Mouse (Mus musculus): ENCODE data around the gene Picalm. TPM values are rescaled to one million over a fixed set of nuclear protein-coding genes. Genes with fewer than 3 reads are reported as not detected.

The Picalm gene
- polyA plus RNA-seq, 1 experiment from 2014 or later = 36.6 TPM

- peaks cover 17% of the 10 kb centered on the region; the same call in 1 of the 2 replicates for H3K4me1 ChIP-seq (replicated peaks; ENCODE audit: control insufficient read depth, insufficient read depth, low read length)
- no peaks in the 10 kb centered on the region for H3K36me3 ChIP-seq (ENCODE audit: control insufficient read depth, insufficient read depth)
- no peak for TF ChIP-seq CTCF (IDR thresholded peaks at IDR 0.05; ENCODE audit: low read depth)
- WGBS = 54% methylated on average over 4 of the region's 4 CpGs
- no peaks in the 10 kb centered on the region for H3K27me3 ChIP-seq (replicated peaks; ENCODE audit: control insufficient read depth, insufficient read depth, low read length)
- no peak overlapping the region for H3K4me2 ChIP-seq (replicated peaks; ENCODE audit: low read depth)
- no peaks in the 10 kb centered on the region for H3K9me3 ChIP-seq (ENCODE audit: control insufficient read depth)
- H3K4me3 ChIP-seq (ENCODE audit: low read depth, low read length) = no peak overlapping the region
- no peak overlapping the region for H3K9ac ChIP-seq (ENCODE audit: low read depth, low read length)
- no peak overlapping the region for H3K27ac ChIP-seq (ENCODE audit: low read depth, low read length)
- no peak for ATAC-seq
Measured at GRCm38 (mm10) chr7:90138359-90138758, 8.3 kb downstream of the Picalm start.

DNA sequence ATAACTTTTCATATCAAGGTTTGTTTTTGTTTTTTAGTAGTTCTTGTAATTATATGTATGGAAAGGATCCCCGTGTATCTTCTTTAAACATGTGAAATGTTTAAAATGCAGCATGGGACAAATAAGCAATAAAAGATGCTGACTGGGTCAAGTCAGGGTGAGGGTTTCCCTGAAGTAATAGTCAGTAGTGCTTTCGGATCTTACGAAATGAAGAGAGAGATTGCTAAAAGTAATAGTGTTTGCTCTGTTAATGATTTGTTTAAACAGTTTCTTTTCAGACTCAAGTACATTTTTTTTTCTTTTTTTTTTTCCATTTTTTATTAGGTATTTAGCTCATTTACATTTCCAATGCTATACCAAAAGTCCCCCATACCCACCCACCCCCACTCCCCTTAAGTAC is 10.3 kb downstream of the Picalm start:
- no peak for ATAC-seq
- TF ChIP-seq CTCF (IDR thresholded peaks at IDR 0.05; ENCODE audit: low read depth) = no peak
- Histone ChIP-seq H3K27me3 (replicated peaks; ENCODE audit: control insufficient read depth, insufficient read depth, low read length) (no peaks in the 10 kb centered on the region), H3K4me2 (replicated peaks; ENCODE audit: low read depth) (no peak overlapping the region), H3K4me3 (ENCODE audit: low read depth, low read length) (no peak overlapping the region), H3K4me1 (replicated peaks; ENCODE audit: control insufficient read depth, insufficient read depth, low read length) (peaks cover 13% of the 10 kb centered on the region; the same call in 1 of the 2 replicates), H3K9ac (ENCODE audit: low read depth, low read length) (no peak overlapping the region), H3K27ac (ENCODE audit: low read depth, low read length) (no peak overlapping the region), H3K9me3 (ENCODE audit: control insufficient read depth) (no peaks in the 10 kb centered on the region), H3K36me3 (ENCODE audit: control insufficient read depth, insufficient read depth) (no peaks in the 10 kb centered on the region)
- 17% methylated on average over 3 of the region's 3 CpGs for WGBS

DNA sequence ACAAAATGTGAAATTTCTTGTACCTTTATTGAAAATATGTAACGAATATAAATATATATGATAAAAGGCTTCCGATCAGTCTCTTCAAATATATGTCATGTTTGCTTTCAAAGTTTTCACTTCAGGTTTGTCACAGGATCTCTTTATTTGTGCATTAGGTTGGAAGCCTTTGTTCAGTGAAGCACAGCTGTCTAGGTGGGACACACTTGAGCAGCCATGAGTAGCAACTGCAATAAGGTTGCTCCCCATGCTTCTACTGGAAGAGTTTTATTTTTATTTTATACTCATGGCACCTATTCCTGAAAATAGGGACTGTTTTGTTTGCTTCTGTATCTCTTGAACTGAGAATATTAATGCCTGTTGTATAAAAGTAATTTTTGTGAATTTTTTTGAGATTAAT is 14.3 kb downstream of the Picalm start:
- H3K36me3 ChIP-seq (ENCODE audit: control insufficient read depth, insufficient read depth) = no peaks in the 10 kb centered on the region
- WGBS = 86% methylated on average over 2 of the region's 2 CpGs
- no peak overlapping the region for H3K4me3 ChIP-seq (ENCODE audit: low read depth, low read length)
- no peak overlapping the region for H3K9ac ChIP-seq (ENCODE audit: low read depth, low read length)
- H3K4me2 ChIP-seq (replicated peaks; ENCODE audit: low read depth) = no peak overlapping the region
- ATAC-seq = no peak
- no peaks in the 10 kb centered on the region for H3K27me3 ChIP-seq (replicated peaks; ENCODE audit: control insufficient read depth, insufficient read depth, low read length)
- no peak overlapping the region for H3K27ac ChIP-seq (ENCODE audit: low read depth, low read length)
- peaks cover 18% of the 10 kb centered on the region for H3K4me1 ChIP-seq (replicated peaks; ENCODE audit: control insufficient read depth, insufficient read depth, low read length)
- no peak for TF ChIP-seq CTCF (IDR thresholded peaks at IDR 0.05; ENCODE audit: low read depth)
- H3K9me3 ChIP-seq (ENCODE audit: control insufficient read depth) = no peaks in the 10 kb centered on the region

DNA sequence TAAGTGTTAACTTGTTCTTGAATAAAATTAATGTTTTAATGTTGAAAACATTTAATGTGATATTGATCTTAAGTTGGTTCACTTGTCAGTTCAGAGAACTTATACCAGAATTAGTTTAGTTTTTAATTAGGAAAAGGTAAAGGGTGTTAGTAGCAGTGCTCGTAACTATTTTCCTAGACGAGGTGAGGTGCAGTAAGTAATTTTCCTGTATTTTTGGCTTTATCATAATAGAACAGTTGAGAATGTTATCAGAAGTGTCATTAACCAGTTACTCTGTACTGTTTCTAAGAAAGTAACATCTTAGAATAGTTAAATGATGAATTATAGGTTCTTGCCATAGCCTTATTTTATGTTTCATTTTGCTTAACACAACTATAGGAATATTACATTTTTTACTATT is 15.0 kb downstream of the Picalm start:
- H3K4me3 ChIP-seq (ENCODE audit: low read depth, low read length) = no peak overlapping the region
- no peak overlapping the region for H3K27ac ChIP-seq (ENCODE audit: low read depth, low read length)
- H3K4me2 ChIP-seq (replicated peaks; ENCODE audit: low read depth) = no peak overlapping the region
- no peaks in the 10 kb centered on the region for H3K36me3 ChIP-seq (ENCODE audit: control insufficient read depth, insufficient read depth)
- WGBS = 46% methylated on average over 2 of the region's 2 CpGs
- peaks cover 18% of the 10 kb centered on the region for H3K4me1 ChIP-seq (replicated peaks; ENCODE audit: control insufficient read depth, insufficient read depth, low read length)
- no peaks in the 10 kb centered on the region for H3K9me3 ChIP-seq (ENCODE audit: control insufficient read depth)
- H3K27me3 ChIP-seq (replicated peaks; ENCODE audit: control insufficient read depth, insufficient read depth, low read length) = no peaks in the 10 kb centered on the region
- no peak for TF ChIP-seq CTCF (IDR thresholded peaks at IDR 0.05; ENCODE audit: low read depth)
- no peak for ATAC-seq
- no peak overlapping the region for H3K9ac ChIP-seq (ENCODE audit: low read depth, low read length)

- no peaks in the 10 kb centered on the region for H3K9me3 ChIP-seq (ENCODE audit: control insufficient read depth)
- H3K27me3 ChIP-seq (replicated peaks; ENCODE audit: control insufficient read depth, insufficient read depth, low read length) = no peaks in the 10 kb centered on the region
- ATAC-seq = no peak
- no peaks in the 10 kb centered on the region for H3K36me3 ChIP-seq (ENCODE audit: control insufficient read depth, insufficient read depth)
- peak overlapping the region; percentile 38; the same call in 1 of the 2 replicates for H3K4me2 ChIP-seq (replicated peaks; ENCODE audit: low read depth)
- H3K9ac ChIP-seq (ENCODE audit: low read depth, low read length) = no peak overlapping the region
- no peak overlapping the region for H3K27ac ChIP-seq (ENCODE audit: low read depth, low read length)
- H3K4me3 ChIP-seq (ENCODE audit: low read depth, low read length) = no peak overlapping the region
- no peak for TF ChIP-seq CTCF (IDR thresholded peaks at IDR 0.05; ENCODE audit: low read depth)
- peaks cover 18% of the 10 kb centered on the region for H3K4me1 ChIP-seq (replicated peaks; ENCODE audit: control insufficient read depth, insufficient read depth, low read length)
Measured at GRCm38 (mm10) chr7:90145376-90145775, 15.4 kb downstream of the Picalm start.

DNA sequence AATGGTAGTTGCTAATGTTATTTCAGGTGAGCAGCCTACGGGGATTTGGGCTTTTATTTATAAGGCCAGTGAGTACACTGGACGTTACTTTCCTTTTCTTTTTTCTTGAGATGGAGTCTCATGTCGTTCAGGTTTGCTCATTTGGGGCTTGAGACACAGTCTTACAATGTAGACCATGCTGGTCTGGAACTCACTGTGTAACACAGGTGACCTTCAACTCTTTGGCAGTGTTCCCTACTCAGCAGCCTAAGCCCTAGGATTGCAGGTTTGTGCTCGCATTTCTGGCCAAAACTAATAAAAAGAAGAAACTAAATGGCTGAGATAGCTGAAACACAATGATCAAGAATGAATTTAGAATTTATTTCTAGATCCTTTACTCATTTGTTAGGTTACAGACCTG is 15.9 kb downstream of the Picalm start:
- no peak overlapping the region for H3K4me3 ChIP-seq (ENCODE audit: low read depth, low read length)
- H3K9me3 ChIP-seq (ENCODE audit: control insufficient read depth) = no peaks in the 10 kb centered on the region
- WGBS = 26% methylated on average over 4 of the region's 4 CpGs
- H3K4me1 ChIP-seq (replicated peaks; ENCODE audit: control insufficient read depth, insufficient read depth, low read length) = peaks cover 17% of the 10 kb centered on the region
- H3K27ac ChIP-seq (ENCODE audit: low read depth, low read length) = peak overlapping the region; percentile 57; the same call in 1 of the 2 replicates
- H3K9ac ChIP-seq (ENCODE audit: low read depth, low read length) = no peak overlapping the region
- H3K4me2 ChIP-seq (replicated peaks; ENCODE audit: low read depth) = peak overlapping the region; percentile 38; the same call in 1 of the 2 replicates
- TF ChIP-seq CTCF (IDR thresholded peaks at IDR 0.05; ENCODE audit: low read depth) = no peak
- no peak for ATAC-seq
- H3K27me3 ChIP-seq (replicated peaks; ENCODE audit: control insufficient read depth, insufficient read depth, low read length) = no peaks in the 10 kb centered on the region
- no peaks in the 10 kb centered on the region for H3K36me3 ChIP-seq (ENCODE audit: control insufficient read depth, insufficient read depth)

DNA sequence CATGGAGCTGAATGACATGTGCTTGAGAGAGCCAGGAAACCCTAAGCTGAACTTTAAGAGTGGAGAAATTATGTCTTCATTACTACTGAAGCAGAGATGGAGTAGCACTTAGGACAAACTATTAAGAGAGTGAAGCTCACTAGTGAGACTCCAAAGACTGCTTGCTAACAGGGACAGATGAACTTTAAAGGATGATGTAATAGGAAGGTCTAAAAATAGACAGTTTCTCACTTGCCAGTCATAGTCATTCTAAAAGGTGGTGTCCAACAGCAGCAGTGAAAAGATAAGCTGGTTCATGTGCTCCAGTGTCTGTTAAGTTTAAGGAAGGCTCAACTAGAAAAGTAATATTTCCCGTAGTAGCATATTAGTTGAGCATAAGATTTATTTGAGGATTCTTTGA is 16.3 kb downstream of the Picalm start:
- 31% methylated on average over 1 of the region's 1 CpGs for WGBS
- no peak overlapping the region for H3K4me3 ChIP-seq (ENCODE audit: low read depth, low read length)
- H3K27me3 ChIP-seq (replicated peaks; ENCODE audit: control insufficient read depth, insufficient read depth, low read length) = no peaks in the 10 kb centered on the region
- peaks cover 13% of the 10 kb centered on the region; the same call in 1 of the 2 replicates for H3K4me1 ChIP-seq (replicated peaks; ENCODE audit: control insufficient read depth, insufficient read depth, low read length)
- no peak overlapping the region for H3K9ac ChIP-seq (ENCODE audit: low read depth, low read length)
- no peak overlapping the region for H3K4me2 ChIP-seq (replicated peaks; ENCODE audit: low read depth)
- H3K9me3 ChIP-seq (ENCODE audit: control insufficient read depth) = no peaks in the 10 kb centered on the region
- 0 out of 2 replicates have a peak, but pooled peaks have one; percentile 32 for ATAC-seq
- H3K36me3 ChIP-seq (ENCODE audit: control insufficient read depth, insufficient read depth) = no peaks in the 10 kb centered on the region
- no peak for TF ChIP-seq CTCF (IDR thresholded peaks at IDR 0.05; ENCODE audit: low read depth)
- peak overlapping the region; percentile 57; the same call in 1 of the 2 replicates for H3K27ac ChIP-seq (ENCODE audit: low read depth, low read length)

All from intestine, postnatal 0 days (tissue).